Mouse (Mus musculus): ENCODE results near the gene Ascl2.

DNA sequence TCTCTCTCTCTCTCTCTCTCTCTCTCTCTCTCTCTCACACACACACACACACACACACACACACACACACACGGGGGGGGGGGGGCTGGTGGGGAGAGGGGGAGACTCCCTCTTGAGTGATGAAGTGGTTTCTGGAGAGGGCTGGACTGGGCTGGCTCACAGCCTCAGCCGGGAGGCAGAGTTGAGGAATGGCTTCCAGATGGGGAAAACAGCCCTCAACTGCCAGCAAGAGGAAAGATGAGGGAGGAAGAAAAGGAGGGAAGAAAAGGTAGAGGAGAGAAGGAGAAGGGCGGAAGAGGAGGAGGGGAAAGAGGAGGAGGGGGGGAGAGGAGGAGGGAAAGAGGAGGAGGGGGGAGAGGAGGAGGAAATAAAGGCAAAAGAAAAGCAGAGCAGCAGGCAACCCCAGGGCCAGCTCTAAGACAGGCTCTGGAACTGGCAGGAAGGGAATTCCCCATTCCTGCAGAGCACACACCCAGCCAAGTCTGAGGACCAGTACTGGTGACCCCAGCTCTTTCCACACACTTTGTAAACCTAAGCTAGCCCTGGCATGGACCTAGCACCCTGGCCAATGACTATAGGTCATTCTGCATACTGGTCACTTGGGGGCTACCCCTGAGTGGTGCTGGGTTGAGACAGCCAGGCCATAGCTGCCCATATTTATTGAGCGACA, 40.1 kb upstream of the Ascl2 start:
- TF ChIP-seq GATA1 (IDR thresholded peaks at IDR 0.05; ENCODE audit: borderline replicate concordance, low read length) = no peak
- TF ChIP-seq FLI1 (IDR thresholded peaks at IDR 0.05; ENCODE audit: low read length) = no peak

Measured in megakaryocyte, embryonic 14.5 days (primary cell).